Mouse (Mus musculus): ENCODE measurements around the gene Enpp5.

Gene Enpp5

DNA sequence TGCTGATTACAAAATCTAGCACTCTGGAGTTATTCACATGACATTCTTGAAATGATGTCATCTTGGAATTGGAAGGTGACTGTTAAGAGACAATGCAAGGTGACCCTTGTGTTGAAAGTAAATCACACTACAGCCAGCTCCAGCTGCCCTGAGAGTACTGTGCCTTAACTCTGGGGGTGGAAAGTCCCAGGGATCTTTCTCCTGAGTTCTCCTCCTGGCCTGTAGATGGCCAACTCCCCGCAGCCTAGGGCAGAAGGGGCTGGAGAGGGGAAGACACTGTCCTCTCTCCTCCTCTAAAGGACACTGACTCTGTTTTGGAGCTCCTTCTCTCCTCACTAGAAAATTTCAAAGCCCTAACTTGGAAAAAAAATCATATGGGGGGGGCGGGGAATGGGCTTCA is 12.9 kb downstream of the Enpp5 start:
- in situ Hi-C loops (cut with MboI), result no loop called here

DNA sequence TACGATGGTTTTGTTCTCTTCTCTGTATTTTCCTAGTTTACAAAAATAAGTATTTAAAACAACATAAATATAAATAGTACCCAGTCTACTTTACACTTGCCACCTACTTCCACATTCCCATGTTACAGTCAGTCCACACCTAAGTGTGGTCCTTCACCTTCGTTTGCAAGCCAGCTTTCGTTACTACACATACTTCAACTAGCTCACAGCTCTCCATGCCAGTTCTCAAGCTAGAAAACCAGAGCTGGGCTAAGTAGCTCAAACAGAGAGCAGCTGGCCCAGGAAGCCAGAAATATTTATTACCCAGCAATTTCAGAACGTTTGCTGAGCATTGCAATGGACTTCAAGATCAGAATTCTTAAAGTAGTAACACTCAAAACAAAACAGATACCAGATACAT is 21.9 kb downstream of the Enpp5 start:
- in situ Hi-C loops (cut with MboI), result no loop called here

- in situ Hi-C loops (cut with MboI), result no loop called here
Measured at GRCm38 (mm10) chr17:44100906-44101305, 22.3 kb downstream of the Enpp5 start.

GRCm38 (mm10) chr17:44101961-44102360 is 23.3 kb downstream of the Enpp5 start:
- in situ Hi-C loops (cut with MboI), result no loop called here

GRCm38 (mm10) chr17:44105287-44106138 is 26.9 kb downstream of the Enpp5 start, which contains the start of gene Enpp4:
Gene Enpp4, minus strand, starts transcription at chr17:44105809.
- in situ Hi-C loops (cut with MboI), result no loop called here

DNA sequence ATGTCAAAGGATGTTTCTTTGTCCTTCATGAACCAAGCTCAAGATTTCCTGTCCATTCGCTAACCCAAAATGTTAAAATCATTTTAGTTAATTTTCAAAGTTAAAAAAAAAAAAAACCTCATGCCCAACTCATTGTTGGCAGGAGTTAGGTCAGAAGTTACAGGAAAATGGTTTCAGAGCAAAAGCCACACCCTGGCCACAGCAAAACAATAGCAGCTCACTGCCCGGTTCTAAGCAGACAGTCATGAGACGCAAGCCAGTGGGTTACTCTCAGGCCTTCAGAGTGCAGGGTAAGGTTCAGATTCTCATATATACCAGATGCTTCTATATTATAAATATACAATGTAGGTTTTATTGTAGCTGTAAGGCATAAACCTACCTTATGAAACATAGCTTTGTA is 29.7 kb downstream of the Enpp5 start:
- in situ Hi-C loops (cut with MboI), result no loop called here

GRCm38 (mm10) chr17:44116584-44116983 is 38.0 kb downstream of the Enpp5 start:
- in situ Hi-C loops (cut with MboI), result no loop called here

DNA sequence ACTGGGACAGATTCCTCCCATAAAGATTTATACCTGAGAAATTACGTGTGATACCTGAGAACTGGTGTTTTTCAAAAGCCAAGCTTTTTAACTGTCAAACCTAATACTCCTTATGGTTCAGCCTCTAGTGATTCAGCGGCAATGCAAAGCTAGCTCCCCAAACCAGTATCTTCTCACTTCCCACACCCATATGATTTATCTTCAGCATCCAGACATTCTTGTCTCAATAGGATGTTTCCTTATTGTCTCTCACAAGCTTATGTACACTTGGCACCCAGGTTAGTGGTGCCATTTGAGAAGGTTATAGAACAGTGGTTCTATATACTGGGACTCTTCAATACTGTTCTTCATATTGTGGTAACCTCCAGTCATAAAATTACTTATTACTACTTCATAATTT is 39.1 kb downstream of the Enpp5 start:
- in situ Hi-C loops (cut with MboI), result no loop called here

DNA sequence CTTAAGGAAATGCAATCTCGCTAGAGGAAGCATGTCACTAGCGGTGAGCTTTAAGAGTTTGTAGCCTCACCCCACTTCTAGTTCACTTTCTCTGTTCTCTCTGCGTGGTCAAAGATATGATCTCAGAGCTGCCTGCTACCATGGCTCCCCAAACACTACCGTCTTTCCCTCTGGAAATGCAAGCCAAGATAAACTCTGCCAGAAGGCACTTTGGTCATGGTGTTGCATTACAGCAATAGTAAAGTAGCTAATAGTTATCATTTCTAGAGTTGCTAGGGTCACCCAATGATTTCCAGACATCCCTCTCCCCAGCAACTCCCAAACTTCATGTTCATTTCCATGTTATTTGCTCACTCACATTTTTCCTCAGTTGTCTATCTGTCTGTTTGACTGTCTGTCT is 39.6 kb downstream of the Enpp5 start:
- in situ Hi-C loops (cut with MboI), result no loop called here

DNA sequence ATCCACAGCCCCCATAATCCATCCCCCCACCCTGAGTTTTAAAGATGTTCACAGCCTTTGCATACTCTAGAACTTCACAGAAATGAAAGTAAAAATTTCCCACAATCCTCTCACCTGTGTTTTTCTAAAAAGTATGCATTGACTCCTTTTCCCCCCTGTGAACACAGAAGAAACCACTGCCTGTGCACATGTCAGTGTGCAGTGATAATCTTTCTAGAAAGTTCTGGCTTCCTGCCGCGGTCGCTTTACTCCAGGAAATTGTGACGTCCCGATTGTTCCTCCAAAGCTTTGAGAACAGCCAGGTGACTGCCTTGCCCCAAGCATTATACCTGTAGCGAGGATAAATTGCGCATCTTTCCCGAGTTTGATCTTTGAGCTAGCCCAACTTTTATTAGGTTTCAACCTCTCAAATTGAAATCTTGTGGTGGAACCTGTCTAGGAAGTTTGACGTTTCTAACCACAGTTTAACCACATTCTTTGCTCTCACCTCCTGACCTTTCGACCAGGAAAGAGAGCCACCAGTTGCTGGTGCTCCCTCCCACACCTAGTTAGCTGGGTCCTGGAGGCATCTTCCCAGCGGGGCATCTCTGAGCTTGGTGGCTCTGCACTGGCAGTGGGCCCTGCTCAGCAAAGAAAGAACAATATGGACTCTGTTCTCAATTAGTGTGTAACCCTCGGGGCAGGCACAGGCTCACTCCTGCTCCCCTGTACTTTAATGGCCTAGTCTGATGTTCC is 42.9 kb downstream of the Enpp5 start:
- in situ Hi-C loops (cut with MboI), result no loop called here

GRCm38 (mm10) chr17:44129092-44129750 is 50.6 kb downstream of the Enpp5 start:
- in situ Hi-C loops (cut with MboI), result no loop called here

GRCm38 (mm10) chr17:44130429-44130828 is 51.8 kb downstream of the Enpp5 start:
- in situ Hi-C loops (cut with MboI), result no loop called here

- in situ Hi-C loops (cut with MboI), result no loop called here
Measured at GRCm38 (mm10) chr17:44134106-44134505, 55.5 kb downstream of the Enpp5 start.

GRCm38 (mm10) chr17:44134545-44134944 is 55.9 kb downstream of the Enpp5 start:
- in situ Hi-C loops (cut with MboI), result no loop called here

GRCm38 (mm10) chr17:44136018-44136417 is 57.4 kb downstream of the Enpp5 start:
- in situ Hi-C loops (cut with MboI), result no loop called here

Measured in mature B cell (primary cell).